ENCODE assay signal across 15 mouse cellular contexts in the genomic region with DNA sequence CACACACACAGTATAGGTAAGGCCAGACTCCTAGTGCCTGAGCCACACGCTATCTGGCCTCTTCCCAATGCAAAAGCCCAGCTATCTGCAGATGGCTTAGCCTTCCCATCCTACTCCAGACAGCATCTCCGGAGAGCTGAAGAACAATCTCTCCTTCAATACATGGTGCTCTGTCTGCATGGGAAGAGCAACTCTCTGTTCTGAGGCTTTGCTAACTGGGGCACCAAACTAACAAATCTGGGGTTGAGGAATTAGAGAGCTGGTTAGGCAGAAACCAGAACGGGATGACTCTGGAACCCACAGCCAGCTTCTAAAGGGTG. TPM values are rescaled to one million over a fixed set of nuclear protein-coding genes. Genes with fewer than 3 reads are reported as not detected.
DNase-seq lines count a peak whose midpoint lies in the region; ATAC-seq and TF ChIP-seq lines count a peak whose summit lies in the region.
"Had no signal": no experiment of that assay in that cellular context is flagged by ENCODE, and none has a peak within 500 bp of the region (broad histone marks: within the 10 kb centered on the region; RNA-seq: fewer than 3 reads in every experiment).

No protein-coding gene starts in this region.

- peaks cover 12% of the 10 kb centered on the region for H3K27me3 ChIP-seq in testis, adult 2 months (ENCODE audit: control insufficient read depth, insufficient read depth, low read length)
- peaks cover 89% of the 10 kb centered on the region for H3K27me3 ChIP-seq in midbrain, embryonic 13.5 days

- peaks cover 24% of the 10 kb centered on the region for H3K4me1 ChIP-seq in testis, adult 2 months (ENCODE audit: control insufficient read depth, insufficient read depth, low read length)
- H3K4me1 ChIP-seq in midbrain, embryonic 13.5 days (replicated peaks), result peaks cover 41% of the 10 kb centered on the region

- 9% methylated on average over 3 of the region's 3 CpGs for WGBS in midbrain, embryonic 13.5 days

- no peaks in the 10 kb centered on the region for H3K9me3 ChIP-seq in midbrain, embryonic 13.5 days
- H3K9me3 ChIP-seq: limb, embryonic 15.5 days; megakaryocyte, embryonic 14.5 days had no signal

- peak; percentile 40 to 65 for DNase-seq in cerebellum, postnatal 14 days
- DNase-seq in cerebellum, adult 8-10 months, result no peak
- DNase-seq in testis, postnatal 14 days (ENCODE audit: low spot score), result no peak
- no peak for DNase-seq in layer of hippocampus, postnatal 14 days (ENCODE audit: low spot score in 2 of 2)
- DNase-seq in adrenal gland, postnatal 4 days (ENCODE audit: low spot score in 2 of 2), result no peak
- no peak for DNase-seq in spleen, postnatal 14 days (ENCODE audit: low spot score in 2 of 2)
- DNase-seq: heart, postnatal 4 days; lung, embryonic 14.5 days; thymus, postnatal 4 days had no signal

- no peak for TF ChIP-seq CTCF in testis, adult 2 months (IDR thresholded peaks at IDR 0.05; ENCODE audit: control insufficient read depth, insufficient read depth, insufficient replicate concordance, low read depth, low read length)

- no peak for TF ChIP-seq POLR2A in testis, adult 2 months (IDR thresholded peaks at IDR 0.05; ENCODE audit: control insufficient read depth, low read depth, low read length)

- peak overlapping the region; percentile 71 for H3K4me2 ChIP-seq in midbrain, embryonic 13.5 days (replicated peaks)
- H3K4me2 ChIP-seq: heart, embryonic 11.5 days; limb, embryonic 15.5 days; lung, embryonic 14.5 days had no signal

- H3K9ac ChIP-seq in midbrain, embryonic 13.5 days (replicated peaks), result peak overlapping the region; percentile 89
- H3K9ac ChIP-seq: limb, embryonic 15.5 days; lung, embryonic 14.5 days had no signal

- no peaks in the 10 kb centered on the region for H3K36me3 ChIP-seq in testis, adult 2 months (ENCODE audit: control insufficient read depth, insufficient read depth, low read length)
- H3K36me3 ChIP-seq in midbrain, embryonic 13.5 days, result 0 out of 2 replicates have a peak, but pooled peaks cover 9% of the 10 kb centered on the region
- H3K36me3 ChIP-seq: G1E; limb, embryonic 15.5 days had no signal

- no peak overlapping the region for H3K27ac ChIP-seq in testis, adult 2 months (ENCODE audit: control insufficient read depth, insufficient read depth, low read depth, low read length)
- peak overlapping the region; percentile 91 for H3K27ac ChIP-seq in midbrain, embryonic 13.5 days
- H3K27ac ChIP-seq: limb, embryonic 15.5 days had no signal

- H3K4me3 ChIP-seq in testis, adult 2 months (ENCODE audit: control insufficient read depth, low read depth, low read length), result peak overlapping the region; percentile 23
- peak overlapping the region; percentile 61 for H3K4me3 ChIP-seq in midbrain, embryonic 13.5 days (replicated peaks)
- H3K4me3 ChIP-seq: limb, embryonic 15.5 days; megakaryocyte, embryonic 14.5 days had no signal

- ATAC-seq in midbrain, embryonic 13.5 days, result no peak

RNA-seq across cellular contexts. Expression of a gene that starts 4.3 kb away (rescaled TPM):
- polyA plus RNA-seq in testis, adult 2 months (2012; rRNA removed), result 3.9 and 5.8 TPM in 2 replicates
- 57.5 and 62.7 TPM in 2 replicates for polyA plus RNA-seq in midbrain, embryonic 13.5 days (2015; fragmentation: Nextera tagmentation; extraction: Ambion mirVana)
- 1 to 10 TPM in 1 of 2 experiments, under 1 TPM in 1; 0.91 to 1.6 TPM for total RNA-seq in layer of hippocampus, postnatal 14 days (2021)
- 1 to 10 TPM in 1 of 2 experiments, under 1 TPM in 1; 0.62 to 9.8 TPM for total RNA-seq in adrenal gland, postnatal 4 days (2021)
- total RNA-seq: heart, postnatal 4 days had no signal
- polyA plus RNA-seq: G1E; lung, embryonic 14.5 days had no signal

RNA-seq across cellular contexts. Expression of a gene that starts 7.7 kb away (rescaled TPM):
- polyA plus RNA-seq in testis, adult 2 months (2012; rRNA removed), result 16.6 and 16.8 TPM in 2 replicates
- polyA plus RNA-seq in midbrain, embryonic 13.5 days (2015; fragmentation: Nextera tagmentation; extraction: Ambion mirVana), result 59.5 and 60.7 TPM in 2 replicates
- 10 to 100 TPM; 19.8 to 23.4 TPM for total RNA-seq in layer of hippocampus, postnatal 14 days (2021)
- total RNA-seq in adrenal gland, postnatal 4 days (2021), result 10 to 100 TPM; 27.4 to 30.5 TPM

Comparison
In these comparisons a context has a peak if more than half of its experiments do, and no peak if none do; other contexts are left out.
1. DNase-seq: peak in cerebellum, postnatal 14 days (2 of 2); none in cerebellum, adult 8-10 months (single experiment), testis, postnatal 14 days (single experiment), layer of hippocampus, postnatal 14 days (0 of 2), adrenal gland, postnatal 4 days (0 of 2) and spleen, postnatal 14 days (0 of 2).